Comparison of ENCODE assay signal across 14 mouse cellular contexts in the genomic region with DNA sequence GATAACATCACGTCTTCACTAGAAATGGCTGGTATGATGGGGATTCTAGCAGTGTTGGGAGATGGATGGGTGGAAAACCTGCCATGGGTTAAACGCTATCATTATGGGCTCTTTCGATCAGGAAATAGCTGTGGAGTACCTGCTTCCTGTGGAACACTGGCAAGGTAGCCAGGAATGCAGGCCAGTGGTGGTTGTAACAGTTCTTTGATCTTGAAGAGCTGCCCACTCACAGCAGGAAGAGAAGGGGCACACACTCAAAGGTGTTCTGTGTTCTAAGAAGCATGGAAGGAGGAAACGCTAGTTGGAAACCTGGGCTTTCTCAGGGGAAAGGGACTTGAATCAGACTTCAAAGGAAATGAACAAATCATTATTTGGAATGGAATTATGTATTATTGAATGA.
"Had no signal": no experiment of that assay in that cellular context is flagged by ENCODE, and none has a peak within 500 bp of the region (broad histone marks: within the 10 kb centered on the region; RNA-seq: fewer than 3 reads in every experiment).

No protein-coding gene starts in this region.

- H3K27ac ChIP-seq: limb, embryonic 13.5 days; liver, embryonic 14.5 days; macrophage; stomach, embryonic 15.5 days had no signal

- H3K9ac ChIP-seq: limb, embryonic 13.5 days; liver, embryonic 14.5 days; stomach, embryonic 15.5 days had no signal

- ATAC-seq: intestine, embryonic 16.5 days; midbrain, embryonic 16.5 days had no signal

- DNase-seq: kidney, adult 2 months; kidney, postnatal 36 days; left cerebral cortex, postnatal 4 days; right cerebral cortex, postnatal 14 days; thymus, adult 2 months; thymus, postnatal 25 days had no signal

- H3K27me3 ChIP-seq: stomach, embryonic 15.5 days had no signal

- H3K36me3 ChIP-seq: limb, embryonic 13.5 days; stomach, embryonic 15.5 days had no signal

- H3K4me2 ChIP-seq: limb, embryonic 13.5 days; midbrain, embryonic 11.5 days; stomach, embryonic 15.5 days had no signal

- H3K4me3 ChIP-seq: limb, embryonic 13.5 days; megakaryocyte, embryonic 14.5 days; stomach, embryonic 15.5 days had no signal

- H3K4me1 ChIP-seq: stomach, embryonic 15.5 days had no signal

- H3K9me3 ChIP-seq: limb, embryonic 13.5 days; megakaryocyte, embryonic 14.5 days; stomach, embryonic 15.5 days had no signal
